Mouse (Mus musculus): ENCODE measurements around the gene Midn. TPM values are rescaled to one million over a fixed set of nuclear protein-coding genes. Genes with fewer than 3 reads are reported as not detected.

The Midn gene
- polyA plus RNA-seq, 1 experiment, result 9.3 TPM

GRCm38 (mm10) chr10:80170601-80171021 lies 22.5 kb downstream of the Midn start:
- TF ChIP-seq TAL1 (IDR thresholded peaks at IDR 0.05; ENCODE audit: low read length), result no peak
- no peak for TF ChIP-seq GATA1 (IDR thresholded peaks at IDR 0.05; ENCODE audit: low read length)
- peaks cover 77% of the 10 kb centered on the region for H3K4me1 ChIP-seq (ENCODE audit: control insufficient read depth)
- H3K27me3 ChIP-seq (ENCODE audit: control insufficient read depth), result no peaks in the 10 kb centered on the region; the same call in 1 of the 2 replicates
- no peak overlapping the region for H3K4me3 ChIP-seq (replicated peaks)
- H3K9me3 ChIP-seq (ENCODE audit: control insufficient read depth, low read length), result peaks cover 26% of the 10 kb centered on the region
- H3K36me3 ChIP-seq (ENCODE audit: control insufficient read depth), result peaks cover 43% of the 10 kb centered on the region

- no peak for TF ChIP-seq GATA1 (IDR thresholded peaks at IDR 0.05; ENCODE audit: low read length)
- TF ChIP-seq TAL1 (IDR thresholded peaks at IDR 0.05; ENCODE audit: low read length), result no peak
- Histone ChIP-seq H3K4me3 (replicated peaks) (no peak overlapping the region), H3K27me3 (ENCODE audit: control insufficient read depth) (no peaks in the 10 kb centered on the region; the same call in 1 of the 2 replicates), H3K4me1 (ENCODE audit: control insufficient read depth) (peaks cover 73% of the 10 kb centered on the region), H3K9me3 (ENCODE audit: control insufficient read depth, low read length) (peaks cover 26% of the 10 kb centered on the region), H3K36me3 (ENCODE audit: control insufficient read depth) (peaks cover 43% of the 10 kb centered on the region)
These were observed 23.2 kb downstream of the Midn start for GRCm38 (mm10) chr10:80171252-80171651.

GRCm38 (mm10) chr10:80171760-80172526 lies 23.9 kb downstream of the Midn start:
- H3K4me1 ChIP-seq (ENCODE audit: control insufficient read depth), result peaks cover 67% of the 10 kb centered on the region
- no peaks in the 10 kb centered on the region; the same call in 1 of the 2 replicates for H3K27me3 ChIP-seq (ENCODE audit: control insufficient read depth)
- TF ChIP-seq TAL1 (IDR thresholded peaks at IDR 0.05; ENCODE audit: low read length), result no peak
- peak overlapping the region; percentile 83 for H3K4me3 ChIP-seq (replicated peaks)
- H3K36me3 ChIP-seq (ENCODE audit: control insufficient read depth), result peaks cover 43% of the 10 kb centered on the region
- H3K9me3 ChIP-seq (ENCODE audit: control insufficient read depth, low read length), result peaks cover 26% of the 10 kb centered on the region

GRCm38 (mm10) chr10:80172527-80173292 lies 24.6 kb downstream of the Midn start, which contains the start of gene 1600002K03Rik:
Gene 1600002K03Rik (plus strand): TSS chr10:80172944.
- H3K36me3 ChIP-seq (ENCODE audit: control insufficient read depth), result peaks cover 43% of the 10 kb centered on the region
- peaks cover 4% of the 10 kb centered on the region for H3K27me3 ChIP-seq (ENCODE audit: control insufficient read depth)
- H3K9me3 ChIP-seq (ENCODE audit: control insufficient read depth, low read length), result peaks cover 26% of the 10 kb centered on the region
- peaks cover 64% of the 10 kb centered on the region for H3K4me1 ChIP-seq (ENCODE audit: control insufficient read depth)
- H3K4me3 ChIP-seq (replicated peaks), result peak within 1 kb of the TSS; percentile 83
- TF ChIP-seq TAL1 (IDR thresholded peaks at IDR 0.05; ENCODE audit: low read length), result no peak
- no peak for TF ChIP-seq GATA1 (IDR thresholded peaks at IDR 0.05; ENCODE audit: low read length)

- peak overlapping the region; percentile 83 for H3K4me3 ChIP-seq (replicated peaks)
- peaks cover 43% of the 10 kb centered on the region for H3K36me3 ChIP-seq (ENCODE audit: control insufficient read depth)
- H3K9me3 ChIP-seq (ENCODE audit: control insufficient read depth, low read length), result peaks cover 26% of the 10 kb centered on the region
- no peak for TF ChIP-seq TAL1 (IDR thresholded peaks at IDR 0.05; ENCODE audit: low read length)
- TF ChIP-seq GATA1 (IDR thresholded peaks at IDR 0.05; ENCODE audit: low read length), result no peak
- peaks cover 11% of the 10 kb centered on the region for H3K27me3 ChIP-seq (ENCODE audit: control insufficient read depth)
- H3K4me1 ChIP-seq (ENCODE audit: control insufficient read depth), result peaks cover 61% of the 10 kb centered on the region
These were observed 25.3 kb downstream of the Midn start for GRCm38 (mm10) chr10:80173358-80173757.

- Histone ChIP-seq H3K4me1 (ENCODE audit: control insufficient read depth) (peaks cover 56% of the 10 kb centered on the region), H3K27me3 (ENCODE audit: control insufficient read depth) (peaks cover 18% of the 10 kb centered on the region), H3K4me3 (replicated peaks) (no peak overlapping the region), H3K9me3 (ENCODE audit: control insufficient read depth, low read length) (peaks cover 26% of the 10 kb centered on the region), H3K36me3 (ENCODE audit: control insufficient read depth) (peaks cover 43% of the 10 kb centered on the region)
- no peak for TF ChIP-seq TAL1 (IDR thresholded peaks at IDR 0.05; ENCODE audit: low read length)
- no peak for TF ChIP-seq GATA1 (IDR thresholded peaks at IDR 0.05; ENCODE audit: low read length)
These were observed 26.0 kb downstream of the Midn start for GRCm38 (mm10) chr10:80173955-80174640.

GRCm38 (mm10) chr10:80174705-80175104 lies 26.6 kb downstream of the Midn start:
- TF ChIP-seq GATA1 (IDR thresholded peaks at IDR 0.05; ENCODE audit: low read length) (no peak), TAL1 (IDR thresholded peaks at IDR 0.05; ENCODE audit: low read length) (no peak)
- Histone ChIP-seq H3K9me3 (ENCODE audit: control insufficient read depth, low read length) (peaks cover 25% of the 10 kb centered on the region), H3K36me3 (ENCODE audit: control insufficient read depth) (peaks cover 37% of the 10 kb centered on the region), H3K27me3 (ENCODE audit: control insufficient read depth) (peaks cover 24% of the 10 kb centered on the region), H3K4me1 (ENCODE audit: control insufficient read depth) (peaks cover 54% of the 10 kb centered on the region), H3K4me3 (replicated peaks) (no peak overlapping the region)

GRCm38 (mm10) chr10:80175536-80176269 lies 27.6 kb downstream of the Midn start:
- Histone ChIP-seq H3K27me3 (ENCODE audit: control insufficient read depth) (peaks cover 34% of the 10 kb centered on the region), H3K36me3 (ENCODE audit: control insufficient read depth) (peaks cover 27% of the 10 kb centered on the region), H3K4me1 (ENCODE audit: control insufficient read depth) (peaks cover 48% of the 10 kb centered on the region), H3K9me3 (ENCODE audit: control insufficient read depth, low read length) (peaks cover 15% of the 10 kb centered on the region), H3K4me3 (replicated peaks) (no peak overlapping the region)
- TF ChIP-seq TAL1 (IDR thresholded peaks at IDR 0.05; ENCODE audit: low read length) (no peak), GATA1 (IDR thresholded peaks at IDR 0.05; ENCODE audit: low read length) (no peak)
